ENCODE assay signal across 8 mouse cellular contexts in the genomic region with DNA sequence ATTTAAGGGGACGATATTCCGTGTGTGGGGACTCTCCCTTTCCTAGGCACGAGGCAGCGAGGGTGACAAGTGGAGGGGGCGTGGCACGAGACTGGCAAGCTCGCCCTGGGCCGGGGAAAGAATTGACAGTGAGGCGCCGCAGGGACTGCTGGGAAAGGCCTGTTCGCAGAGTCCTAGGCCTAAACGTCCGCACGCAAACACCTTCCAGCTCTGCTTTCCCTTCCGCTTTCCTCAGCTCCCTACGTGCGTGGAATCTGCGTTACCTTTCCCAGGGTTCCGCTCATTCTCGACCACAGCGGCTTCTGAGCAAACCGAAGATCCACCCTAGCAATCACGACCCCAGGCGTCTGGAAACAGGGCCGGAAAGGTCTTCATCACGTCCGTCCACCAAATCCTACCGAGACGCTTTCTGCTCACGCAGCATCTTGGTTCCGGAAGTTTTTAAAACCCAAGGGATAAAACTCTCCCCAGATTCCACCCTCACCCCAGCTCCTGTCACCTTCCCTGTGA. TPM values are rescaled to one million over a fixed set of nuclear protein-coding genes. Genes with fewer than 3 reads are reported as not detected.
A peak's percentile ranks its signal among the peaks of the same experiment; 100 is the strongest.
DNase-seq lines count a peak whose midpoint lies in the region; ATAC-seq lines count a peak whose summit lies in the region.

No protein-coding gene starts in this region.

- H3K27me3 ChIP-seq in hindbrain, embryonic 11.5 days (ENCODE audit: control insufficient read depth, insufficient read depth, low read length) = no peaks in the 10 kb centered on the region

- peak overlapping the region; percentile 52 for H3K4me2 ChIP-seq in hindbrain, embryonic 11.5 days (replicated peaks; ENCODE audit: low read depth, low read length)

- H3K9me3 ChIP-seq in hindbrain, embryonic 11.5 days (ENCODE audit: control insufficient read depth, low read length) = no peaks in the 10 kb centered on the region

- peak overlapping the region; percentile 49 for H3K4me3 ChIP-seq in hindbrain, embryonic 11.5 days (ENCODE audit: low read depth, low read length)

- peak overlapping the region; percentile 85 for H3K9ac ChIP-seq in hindbrain, embryonic 11.5 days (ENCODE audit: low read depth, low read length)

- no peaks in the 10 kb centered on the region for H3K4me1 ChIP-seq in hindbrain, embryonic 11.5 days (replicated peaks; ENCODE audit: control insufficient read depth, insufficient read depth, low read length)

- DNase-seq in Muller cell, postnatal 12 days (ENCODE audit: inconsistent ontology term) = peak; percentile 93
- peak; percentile 90 for DNase-seq in cerebellum, adult 9-11 months
- DNase-seq in frontal cortex, adult 2 months (ENCODE audit: extremely low spot score in 1 of 2, low spot score in 1 of 2) = peak; percentile 77 to 93
- peak; percentile 93 for DNase-seq in hindbrain, embryonic 11.5 days (ENCODE audit: low spot score)
- peak; percentile 90 to 92 for DNase-seq in layer of hippocampus, postnatal 10 days (ENCODE audit: low spot score in 2 of 2)
- peak; percentile 95 for DNase-seq in lung, postnatal 10 days
- DNase-seq in ovary, postnatal 36 days (ENCODE audit: low spot score) = peak; percentile 85
- peak; percentile 84 for DNase-seq in thymus, postnatal 25 days

- ATAC-seq in hindbrain, embryonic 11.5 days (ENCODE audit: low FRiP score) = peak; percentile 89

- WGBS in hindbrain, embryonic 11.5 days = under 1% methylated on average over 31 of the region's 31 CpGs

- H3K36me3 ChIP-seq in hindbrain, embryonic 11.5 days (ENCODE audit: control insufficient read depth, insufficient read depth, low read length) = no peaks in the 10 kb centered on the region

- H3K27ac ChIP-seq in hindbrain, embryonic 11.5 days (ENCODE audit: low read depth, low read length) = peak overlapping the region; percentile 88

RNA-seq across cellular contexts. Expression of gene Rab6a, which starts 24.4 kb away (rescaled TPM):
- polyA plus RNA-seq in frontal cortex, adult 2 months (2012; rRNA removed) = 212 and 257 TPM in 2 replicates
- 192 and 212 TPM in 2 replicates for polyA plus RNA-seq in hindbrain, embryonic 11.5 days (2014; fragmentation: Nextera tagmentation; extraction: Ambion mirVana)
- total RNA-seq in layer of hippocampus, postnatal 10 days (2021) = 100 to 1,000 TPM; 297 to 364 TPM

RNA-seq across cellular contexts. Expression of gene Mrpl48, which starts 25.3 kb away (rescaled TPM):
- polyA plus RNA-seq in frontal cortex, adult 2 months (2012; rRNA removed) = 63.8 and 76.5 TPM in 2 replicates
- polyA plus RNA-seq in hindbrain, embryonic 11.5 days (2014; fragmentation: Nextera tagmentation; extraction: Ambion mirVana) = 62.9 and 73.1 TPM in 2 replicates
- 10 to 100 TPM; 54.8 to 55.3 TPM for total RNA-seq in layer of hippocampus, postnatal 10 days (2021)

RNA-seq across cellular contexts. Expression of gene Coa4, which starts 45.9 kb away (rescaled TPM):
- 8.8 and 9.3 TPM in 2 replicates for polyA plus RNA-seq in frontal cortex, adult 2 months (2012; rRNA removed)
- 20.6 and 22.8 TPM in 2 replicates for polyA plus RNA-seq in hindbrain, embryonic 11.5 days (2014; fragmentation: Nextera tagmentation; extraction: Ambion mirVana)
- 1 to 10 TPM; 5.9 to 6.9 TPM for total RNA-seq in layer of hippocampus, postnatal 10 days (2021)

Comparison
In these comparisons a context has a peak if more than half of its experiments do, and no peak if none do; other contexts are left out.
1. Peak in every context shown above with its lines: DNase-seq, ATAC-seq, H3K4me3 ChIP-seq and H3K27ac ChIP-seq.